Mouse (Mus musculus) CH12.LX (cell line): Measurements from ENCODE around the gene Cfdp1.

Experiments
- CTCF ChIP-seq, 2 experiments: IDR thresholded peaks in 1 of 2; conservative IDR thresholded peaks in 1 of 2; 2 replicates each; pipeline ENCODE4 v1.5.1; 2011 to 2012; ENCODE audit warnings: low read depth in 2 of 2, low read length in 2 of 2, improper control_type of control experiment in 1 of 2, inconsistent platforms in 1 of 2, mild to moderate bottlenecking in 1 of 2, moderate library complexity in 1 of 2
- EP300 ChIP-seq: IDR thresholded peaks from 2 replicates; pipeline ENCODE4 v1.6.1; 2011; ENCODE audit warnings: low read length, improper control_type of control experiment
- MAX ChIP-seq: IDR thresholded peaks from 2 replicates; pipeline ENCODE4 v1.6.1; 2011; ENCODE audit warnings: low read length, improper control_type of control experiment
- MEF2A ChIP-seq: IDR thresholded peaks from 2 replicates; pipeline ENCODE4 v1.6.1; 2014; ENCODE audit warnings: low read depth, mild to moderate bottlenecking, inconsistent platforms, low read length, improper control_type of control experiment, borderline replicate concordance
- MYC ChIP-seq: IDR thresholded peaks from 2 replicates; pipeline ENCODE4 v1.6.1; 2011; ENCODE audit warnings: low read depth, mild to moderate bottlenecking, improper control_type of control experiment, low read length
- PAX5 ChIP-seq: IDR thresholded peaks from 2 replicates; pipeline ENCODE4 v1.6.1; 2012; ENCODE audit warnings: low read length, inconsistent platforms, mixed read lengths
- POLR2A ChIP-seq: IDR thresholded peaks from 2 replicates; pipeline ENCODE4 v1.6.1; 2011; ENCODE audit warnings: low read depth, mild to moderate bottlenecking, improper control_type of control experiment, low read length
- SMC3 ChIP-seq: IDR thresholded peaks from 2 replicates; pipeline ENCODE4 v1.6.1; 2011; ENCODE audit warnings: low read depth, low read length, improper control_type of control experiment
- ZKSCAN1 ChIP-seq: IDR thresholded peaks from 2 replicates; pipeline ENCODE4 v1.6.1; 2012; ENCODE audit warnings: low read depth, inconsistent platforms, low read length, improper control_type of control experiment, borderline replicate concordance

GRCm38 (mm10) chr8:111754736-111755135 lies 99.4 kb downstream of the Cfdp1 start:
- TF ChIP-seq POLR2A (no peak), MYC (no peak), CTCF (conservative IDR thresholded peaks at IDR 0.05 in 1 of 2, IDR thresholded peaks at IDR 0.05 in 1 of 2; ENCODE audit: low read depth in 2 of 2, low read length in 2 of 2) (no peak), SMC3 (no peak), PAX5 (no peak), EP300 (no peak), MAX (no peak), ZKSCAN1 (no peak), MEF2A (no peak)
